Mouse (Mus musculus) heart, embryonic 12.5 days (tissue): ENCODE measurements around the gene Nap1l4. TPM values are rescaled to one million over a fixed set of nuclear protein-coding genes. Genes with fewer than 3 reads are reported as not detected.
"Not testable (repeated sequence)": the region's sequence is repeated elsewhere in the genome, so short reads cannot be mapped to it uniquely, and the experiment has no call there.

Experiments used
- ATAC-seq: fragments of 200-750 bp; cut with Nextera tagmentation; 2 replicates; pipeline ENCODE4 v1.8.0; 2017; ENCODE audit warnings: moderate TSS enrichment, moderate library complexity; ENCODE audit not compliant: insufficient number of reproducible peaks, low FRiP score
- H3K27ac ChIP-seq: fragments of 300-500 bp; sonication (generic); 2 replicates; pipeline ENCODE4 v1.5.1; 2016; ENCODE audit warnings: mild to moderate bottlenecking, moderate library complexity; ENCODE audit not compliant: poor library complexity, severe bottlenecking
- H3K27me3 ChIP-seq: fragments of 300-500 bp; sonication (generic); replicated peaks from 2 replicates; pipeline ENCODE4 v1.6.1; 2016; ENCODE audit warnings: mild to moderate bottlenecking, moderate library complexity
- H3K36me3 ChIP-seq: fragments of 300-500 bp; sonication (generic); 2 replicates; pipeline ENCODE4 v1.6.1; 2016; ENCODE audit warnings: mild to moderate bottlenecking, moderate library complexity
- H3K4me1 ChIP-seq: fragments of 300-500 bp; sonication (generic); replicated peaks from 2 replicates; pipeline ENCODE4 v1.6.1; 2016; ENCODE audit warnings: mild to moderate bottlenecking
- H3K4me2 ChIP-seq: fragments of 300-500 bp; sonication (generic); 2 replicates; pipeline ENCODE4 v1.6.1; 2016; ENCODE audit warnings: mild to moderate bottlenecking, moderate library complexity
- H3K4me3 ChIP-seq: fragments of 300-500 bp; sonication (generic); 2 replicates; pipeline ENCODE4 v1.5.1; 2016; ENCODE audit warnings: mild to moderate bottlenecking
- H3K9ac ChIP-seq: fragments of 300-500 bp; sonication (generic); 2 replicates; pipeline ENCODE4 v1.6.1; 2016; ENCODE audit warnings: mild to moderate bottlenecking, moderate library complexity
- H3K9me3 ChIP-seq: fragments of 300-500 bp; sonication (generic); replicated peaks from 2 replicates; pipeline ENCODE4 v1.6.1; 2016; ENCODE audit warnings: mild to moderate bottlenecking, moderate library complexity
- WGBS: fragments of 180-500 bp; shearing (Covaris S2); methylation state at CpG from one replicate; pipeline ENCODE4 v1.1.7; 2016; 5-methylcytosine and 5-hydroxymethylcytosine counted together
- polyA plus RNA-seq: library from polyadenylated mRNA; unstranded; fragments of >200 nt; fragmentation: Nextera tagmentation; extraction: Ambion mirVana; gene quantifications from 2 replicates; pipeline ENCODE4 v1.2.1, GENCODE M21; 2016

Gene Nap1l4
- polyA plus RNA-seq, 1 experiment from 2014 or later = 236 TPM

DNA sequence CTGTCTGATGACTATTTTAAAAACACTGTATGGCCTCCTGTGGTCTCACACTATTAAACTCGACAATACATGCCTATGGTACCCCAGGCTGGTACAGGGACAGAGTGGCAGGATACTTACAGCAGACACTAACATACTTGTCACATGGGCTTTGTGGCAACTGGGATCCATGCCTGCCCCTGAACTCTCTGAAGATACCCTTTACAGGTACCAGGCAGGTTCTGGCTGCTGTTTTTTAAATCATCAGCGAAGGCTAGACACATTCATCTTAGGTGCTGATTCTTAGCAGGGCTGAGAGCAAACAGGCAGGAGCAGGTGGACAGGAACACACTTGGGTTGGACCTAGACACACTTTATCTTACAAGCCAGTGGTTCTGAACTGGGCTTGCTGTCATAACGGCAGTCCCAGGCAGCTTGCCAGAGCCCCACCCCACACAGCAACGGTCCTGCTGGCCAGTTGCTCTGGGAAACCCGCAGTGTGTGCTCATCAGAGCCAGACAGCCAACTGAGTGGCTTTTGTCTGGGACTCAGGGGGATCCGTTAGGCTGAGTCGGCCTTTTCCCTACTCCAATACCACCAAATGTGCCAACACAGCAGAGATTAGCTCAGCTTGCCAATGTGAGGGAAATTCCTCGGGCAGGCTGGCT lies 8.2 kb upstream of the Nap1l4 start:
- Histone ChIP-seq H3K36me3 (peaks cover 68% of the 10 kb centered on the region), H3K4me1 (no peaks in the 10 kb centered on the region), H3K9ac (no peak overlapping the region), H3K4me2 (no peak overlapping the region), H3K27me3 (no peaks in the 10 kb centered on the region), H3K4me3 (no peak overlapping the region), H3K9me3 (no peaks in the 10 kb centered on the region), H3K27ac (no peak overlapping the region)
- ATAC-seq = no peak
- 77% methylated on average over 8 of the region's 8 CpGs for WGBS

DNA sequence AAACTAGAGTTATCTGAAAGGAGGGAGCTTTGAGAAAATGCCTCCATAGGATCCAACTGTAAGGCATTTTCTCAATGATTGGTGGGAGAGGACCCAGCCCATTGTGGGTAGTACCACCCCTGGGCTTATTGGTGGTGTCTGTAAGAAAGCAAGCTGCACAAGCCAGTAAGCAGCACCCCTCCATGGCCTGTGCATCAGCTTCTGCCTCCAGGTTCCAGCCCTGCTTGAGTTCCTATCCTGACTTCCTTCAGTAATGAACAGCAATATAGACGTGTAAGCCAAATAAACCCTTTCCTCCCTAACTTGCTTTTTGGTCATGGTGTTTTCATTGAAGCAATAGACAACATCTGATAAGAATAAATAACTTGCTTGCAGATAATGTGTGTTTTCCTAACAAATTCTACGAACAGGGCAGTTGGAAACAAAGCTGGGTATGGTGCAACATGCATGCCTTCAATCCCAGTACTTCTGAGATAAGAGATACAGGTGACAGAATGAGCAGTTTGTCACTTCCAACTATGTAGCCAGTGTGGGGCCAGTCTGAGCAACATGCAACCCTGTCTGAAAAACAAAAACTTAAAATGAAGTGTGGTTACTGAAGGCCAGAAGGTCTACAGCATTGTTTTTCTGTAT lies 798 bp upstream of the Nap1l4 start:
- ATAC-seq = no peak
- Histone ChIP-seq H3K27ac (peak overlapping the region; percentile 94), H3K9me3 (no peaks in the 10 kb centered on the region), H3K36me3 (peaks cover 20% of the 10 kb centered on the region; the same call in 1 of the 2 replicates), H3K9ac (peak overlapping the region; percentile 83), H3K4me1 (peaks cover 27% of the 10 kb centered on the region), H3K4me2 (peak overlapping the region; percentile 88), H3K4me3 (peak overlapping the region; percentile 84), H3K27me3 (no peaks in the 10 kb centered on the region)
- 22% methylated on average over 2 of the region's 2 CpGs for WGBS

DNA sequence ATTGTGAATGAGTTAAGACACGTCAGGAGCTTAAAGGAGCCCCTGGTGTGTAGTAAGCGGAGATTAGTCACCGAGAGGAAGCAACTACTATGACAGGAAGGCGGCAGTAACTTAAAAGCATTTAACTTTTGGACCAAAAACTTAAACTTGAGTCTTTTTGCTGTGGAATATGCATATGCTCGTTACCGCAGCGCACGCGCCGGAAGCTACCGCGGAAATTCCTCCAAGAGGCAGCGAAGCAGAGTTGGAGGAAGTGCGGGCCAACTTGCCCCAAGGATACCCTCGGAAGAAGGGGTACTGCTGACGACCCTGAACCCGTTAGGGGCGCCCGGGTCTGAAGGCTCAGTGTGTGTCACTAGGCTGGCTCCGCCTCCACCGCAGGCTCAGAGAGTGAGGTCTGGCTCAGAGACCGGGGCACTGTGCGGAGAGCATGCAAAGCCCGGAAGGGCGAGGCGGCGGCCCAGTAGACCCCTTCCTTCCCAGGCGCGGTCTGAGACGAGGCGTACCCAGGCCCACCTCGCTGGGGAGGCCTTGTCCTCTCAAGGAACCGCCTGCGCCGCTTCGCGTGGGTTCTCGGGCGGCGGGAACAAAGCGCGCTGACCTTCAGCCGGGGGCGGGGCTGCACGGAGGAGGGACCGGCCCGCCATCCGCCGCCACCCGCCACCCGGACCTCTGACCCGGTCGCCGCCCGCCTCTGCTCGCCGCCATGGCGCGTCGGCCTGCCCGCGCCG lies 510 bp downstream of the Nap1l4 start:
- Histone ChIP-seq H3K9me3 (no peaks in the 10 kb centered on the region), H3K27ac (peak overlapping the region; percentile 88), H3K4me2 (peak overlapping the region; percentile 88), H3K4me3 (peak overlapping the region; percentile 84), H3K27me3 (no peaks in the 10 kb centered on the region), H3K36me3 (0 out of 2 replicates have a peak, but pooled peaks cover 20% of the 10 kb centered on the region), H3K4me1 (peaks cover 34% of the 10 kb centered on the region), H3K9ac (peak overlapping the region; percentile 90)
- peak; percentile 88 for ATAC-seq
- WGBS = under 1% methylated on average over 49 of the region's 63 CpGs

DNA sequence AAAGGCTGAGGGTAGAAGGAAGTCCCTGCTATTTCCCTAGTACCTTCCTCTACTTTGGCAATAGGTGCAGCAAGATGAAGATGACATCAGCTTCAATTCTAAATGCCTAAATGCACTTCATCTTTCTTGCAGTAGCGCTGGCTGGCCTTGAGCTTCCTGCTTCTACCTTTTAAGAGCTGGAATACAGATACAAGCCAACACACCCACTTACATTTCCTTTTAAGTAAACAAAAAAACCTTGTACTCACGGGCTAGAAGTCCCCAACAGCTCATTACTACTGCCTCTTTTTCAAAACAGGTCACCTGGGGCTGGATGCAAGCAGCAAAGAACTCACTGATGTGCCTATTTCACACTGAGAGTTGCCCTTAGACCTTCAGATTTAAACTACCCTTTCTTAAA lies 2.4 kb downstream of the Nap1l4 start:
- Histone ChIP-seq H3K36me3 (0 out of 2 replicates have a peak, but pooled peaks cover 20% of the 10 kb centered on the region), H3K9ac (no peak overlapping the region), H3K9me3 (no peaks in the 10 kb centered on the region), H3K4me3 (no peak overlapping the region), H3K27me3 (no peaks in the 10 kb centered on the region), H3K4me1 (peaks cover 42% of the 10 kb centered on the region), H3K27ac (no peak overlapping the region), H3K4me2 (no peak overlapping the region)
- no peak for ATAC-seq
- 67% methylated on average over 2 of the region's 2 CpGs for WGBS

DNA sequence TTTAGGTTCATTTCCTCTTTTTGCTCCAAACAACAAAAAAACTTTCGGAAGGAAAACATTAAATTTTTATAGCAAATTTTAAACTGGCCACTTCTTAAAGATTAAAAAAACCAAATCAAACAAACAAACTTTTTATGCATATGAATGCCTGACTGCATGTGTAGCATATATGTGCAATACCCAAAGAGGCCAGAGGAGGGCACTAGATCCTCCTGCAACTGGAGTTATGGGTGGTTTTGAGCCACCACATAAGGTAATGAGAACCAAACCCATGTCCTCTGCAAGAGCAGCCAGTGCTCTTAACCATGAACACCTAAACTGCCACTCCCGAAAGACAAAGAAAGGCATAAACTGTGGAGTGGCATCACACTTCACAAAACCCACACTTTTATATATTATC lies 4.5 kb downstream of the Nap1l4 start:
- 95% methylated on average over 2 of the region's 2 CpGs for WGBS
- Histone ChIP-seq H3K27me3 (no peaks in the 10 kb centered on the region), H3K36me3 (peaks cover 27% of the 10 kb centered on the region; the same call in 1 of the 2 replicates), H3K27ac (no peak overlapping the region), H3K9me3 (no peaks in the 10 kb centered on the region), H3K9ac (no peak overlapping the region), H3K4me3 (no peak overlapping the region), H3K4me1 (peaks cover 47% of the 10 kb centered on the region), H3K4me2 (no peak overlapping the region)
- ATAC-seq = no peak

DNA sequence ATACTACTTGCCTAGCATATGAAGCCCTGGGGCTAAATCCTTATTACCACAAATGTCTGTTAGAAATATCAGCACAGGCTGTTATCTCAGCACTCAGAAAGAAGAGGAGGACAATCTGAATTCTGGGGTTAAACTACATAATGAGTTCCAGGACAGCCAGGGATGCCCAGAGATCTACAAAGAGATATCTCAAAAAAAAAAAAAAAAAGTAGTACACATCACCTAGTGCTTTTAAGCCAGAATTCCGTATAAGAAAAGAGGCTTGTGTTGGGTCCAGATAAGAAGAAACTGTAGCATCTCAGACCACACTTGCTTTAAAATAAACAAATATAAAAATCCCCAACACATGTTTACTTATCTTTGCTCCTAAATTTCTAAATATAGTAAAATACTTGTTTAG lies 10.2 kb downstream of the Nap1l4 start:
- no peak overlapping the region for H3K4me3 ChIP-seq
- no peaks in the 10 kb centered on the region for H3K27me3 ChIP-seq
- peaks cover 22% of the 10 kb centered on the region for H3K4me1 ChIP-seq
- H3K4me2 ChIP-seq = no peak overlapping the region
- no peak for ATAC-seq
- H3K27ac ChIP-seq = no peak overlapping the region
- WGBS = 47% methylated on average over 1 of the region's 1 CpGs
- no peaks in the 10 kb centered on the region for H3K9me3 ChIP-seq
- no peak overlapping the region for H3K9ac ChIP-seq
- H3K36me3 ChIP-seq = peaks cover 60% of the 10 kb centered on the region

DNA sequence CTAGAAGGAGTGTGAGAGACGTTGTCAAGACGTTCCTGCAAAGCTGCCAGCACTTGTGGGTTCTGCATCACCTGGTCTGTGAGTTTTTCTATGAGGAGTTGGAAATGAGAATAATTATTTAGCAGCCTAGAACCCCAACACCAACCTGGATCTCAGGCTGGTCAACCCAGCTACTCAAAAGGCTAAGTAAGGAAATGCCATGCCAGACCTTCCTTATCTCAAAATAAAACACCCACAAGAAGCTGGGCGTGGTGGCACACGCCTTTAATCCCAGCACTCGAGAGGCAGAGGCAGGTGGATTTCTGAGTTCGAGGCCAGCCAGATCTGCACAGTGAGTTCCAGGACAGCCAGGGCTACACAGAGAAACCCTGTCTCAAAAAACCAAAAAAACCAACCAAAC lies 10.7 kb downstream of the Nap1l4 start:
- H3K4me3 ChIP-seq, H3K27me3 ChIP-seq, H3K9ac ChIP-seq, H3K4me2 ChIP-seq, ATAC-seq, H3K9me3 ChIP-seq, H3K27ac ChIP-seq: not testable (repeated sequence)
- Histone ChIP-seq H3K4me1 (peaks cover 18% of the 10 kb centered on the region), H3K36me3 (peaks cover 64% of the 10 kb centered on the region)
- 79% methylated on average over 6 of the region's 6 CpGs for WGBS

DNA sequence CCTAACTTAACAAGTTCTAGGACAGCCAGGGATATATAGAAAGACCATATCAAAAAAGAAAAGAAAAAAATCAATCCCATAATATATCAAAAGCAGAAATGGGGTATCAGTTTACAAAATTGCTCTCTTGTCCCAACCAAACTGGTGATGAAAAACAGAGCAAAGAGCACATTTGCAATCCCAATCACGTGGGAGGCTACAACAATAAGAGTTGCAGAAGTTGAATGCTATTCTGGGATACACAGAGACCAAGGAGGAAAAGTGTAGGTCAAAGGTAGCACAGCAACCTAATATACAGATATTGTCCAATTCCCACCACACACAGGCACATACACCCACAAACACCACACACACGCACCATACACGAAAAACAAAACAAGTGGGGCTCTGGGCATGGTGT lies 12.7 kb downstream of the Nap1l4 start:
- Histone ChIP-seq H3K4me1 (peaks cover 12% of the 10 kb centered on the region), H3K9ac (no peak overlapping the region), H3K4me2 (no peak overlapping the region), H3K9me3 (no peaks in the 10 kb centered on the region), H3K36me3 (peaks cover 81% of the 10 kb centered on the region), H3K4me3 (no peak overlapping the region), H3K27me3 (no peaks in the 10 kb centered on the region), H3K27ac (no peak overlapping the region)
- no peak for ATAC-seq
- WGBS = 85% methylated on average over 3 of the region's 3 CpGs

DNA sequence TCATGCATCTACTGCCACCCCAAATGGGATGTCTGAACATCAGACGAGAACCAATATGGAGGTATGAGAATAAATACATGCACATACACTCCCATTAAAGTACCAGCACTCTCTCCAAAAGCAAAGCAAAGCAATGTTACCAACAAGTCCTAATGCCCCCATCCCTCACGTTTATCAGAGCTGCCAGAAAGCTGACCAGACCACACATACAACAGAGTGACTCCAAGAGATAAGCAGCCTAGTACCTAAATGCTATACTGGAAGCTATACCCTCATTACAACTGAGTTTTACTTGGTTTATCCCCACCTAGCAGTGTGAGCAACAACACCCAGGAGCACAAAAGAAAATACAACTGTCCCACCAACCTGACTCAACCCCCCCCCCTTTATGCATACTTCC lies 15.6 kb downstream of the Nap1l4 start:
- 54% methylated on average over 2 of the region's 2 CpGs for WGBS
- no peak overlapping the region for H3K27ac ChIP-seq

DNA sequence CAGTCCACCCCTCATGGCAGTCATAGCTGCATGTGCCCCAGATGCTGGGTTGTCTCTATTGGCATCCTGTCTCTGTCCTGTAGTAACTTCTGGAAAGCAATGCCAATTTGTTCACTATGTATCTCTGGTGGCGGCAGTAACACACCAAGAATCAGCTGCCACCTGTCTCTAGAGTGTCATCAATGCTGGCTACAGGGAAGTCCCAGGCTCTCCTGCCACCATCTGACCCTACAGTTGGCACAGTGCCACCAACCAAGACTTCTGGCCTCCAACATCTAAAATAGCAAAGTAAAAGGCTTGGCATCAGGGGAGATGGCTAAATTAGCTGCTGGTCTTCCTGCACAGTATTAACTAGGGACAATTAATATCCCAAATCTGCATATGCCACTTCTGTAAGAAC lies 16.5 kb downstream of the Nap1l4 start:
- no peak overlapping the region for H3K9ac ChIP-seq
- H3K4me3 ChIP-seq = no peak overlapping the region
- WGBS = 83% methylated on average over 1 of the region's 1 CpGs
- H3K4me2 ChIP-seq = no peak overlapping the region
- no peaks in the 10 kb centered on the region for H3K27me3 ChIP-seq
- ATAC-seq = no peak
- H3K4me1 ChIP-seq = no peaks in the 10 kb centered on the region; the same call in 1 of the 2 replicates
- no peak overlapping the region for H3K27ac ChIP-seq
- peaks cover 97% of the 10 kb centered on the region for H3K36me3 ChIP-seq
- no peaks in the 10 kb centered on the region for H3K9me3 ChIP-seq

More for the DNA sequence above, 15.6 kb downstream of the Nap1l4 start:
- Histone ChIP-seq H3K9ac (no peak overlapping the region), H3K27me3 (no peaks in the 10 kb centered on the region), H3K4me2 (no peak overlapping the region), H3K4me1 (no peaks in the 10 kb centered on the region; the same call in 1 of the 2 replicates), H3K9me3 (no peaks in the 10 kb centered on the region), H3K4me3 (no peak overlapping the region), H3K36me3 (peaks cover 97% of the 10 kb centered on the region)
- ATAC-seq = peak; percentile 82

DNA sequence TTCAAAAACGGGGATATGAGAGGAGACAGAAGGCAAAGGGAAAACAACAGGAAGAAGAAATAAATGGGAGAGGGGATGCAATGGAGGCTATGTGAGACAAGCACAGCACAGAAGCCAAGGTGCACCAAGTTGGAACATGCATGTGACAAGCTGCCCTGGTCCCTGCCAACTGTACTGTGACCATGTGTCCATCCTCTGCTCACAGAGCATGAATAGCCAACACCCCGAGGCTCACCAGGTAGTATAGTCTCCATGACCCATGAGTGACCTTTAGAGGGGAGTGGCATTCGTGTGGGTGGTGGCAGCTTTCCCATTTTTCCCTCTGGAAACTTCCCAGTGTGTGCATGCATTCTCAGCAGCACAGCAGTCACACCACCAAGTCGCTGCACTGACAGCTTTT lies 29.6 kb downstream of the Nap1l4 start:
- Histone ChIP-seq H3K36me3 (peaks cover 97% of the 10 kb centered on the region), H3K27ac (no peak overlapping the region)

More for the DNA sequence above, 29.6 kb downstream of the Nap1l4 start:
- 68% methylated on average over 4 of the region's 4 CpGs for WGBS
- Histone ChIP-seq H3K4me1 (no peaks in the 10 kb centered on the region), H3K9ac (no peak overlapping the region), H3K4me2 (no peak overlapping the region), H3K4me3 (no peak overlapping the region), H3K27me3 (no peaks in the 10 kb centered on the region), H3K9me3 (no peaks in the 10 kb centered on the region)
- ATAC-seq = no peak
